Mouse (Mus musculus): ENCODE data around the gene Slc39a11. TPM values are rescaled to one million over a fixed set of nuclear protein-coding genes. Genes with fewer than 3 reads are reported as not detected.

The Slc39a11 gene
- total RNA-seq, 2 experiments from 2014 or later, result 12.4 to 13.3 TPM

DNA sequence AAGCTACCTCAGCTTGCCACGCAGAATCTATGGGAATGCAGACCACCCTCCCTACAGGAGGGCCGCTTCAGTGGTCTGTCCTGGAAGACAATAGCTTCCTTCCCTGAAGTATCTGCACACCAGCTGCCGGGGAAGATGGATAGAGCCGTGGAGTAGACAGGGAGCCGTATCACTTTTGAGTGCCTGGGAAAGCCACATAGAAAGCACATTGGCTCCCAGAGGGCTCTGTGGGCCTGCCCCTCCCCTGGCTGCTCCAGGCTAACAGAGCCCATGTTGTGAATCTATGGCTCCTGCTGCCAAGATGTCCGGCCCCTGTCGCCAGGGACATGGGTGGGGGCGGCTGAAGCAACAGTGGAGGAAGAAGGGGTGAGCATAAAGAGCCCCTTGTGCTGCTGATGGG is 355.4 kb downstream of the Slc39a11 start:
- H3K27ac ChIP-seq, result no peak overlapping the region
- intact Hi-C loops (cut with DNase I), result no loop called here
- TF ChIP-seq CTCF (IDR thresholded peaks at IDR 0.05), result no peak

DNA sequence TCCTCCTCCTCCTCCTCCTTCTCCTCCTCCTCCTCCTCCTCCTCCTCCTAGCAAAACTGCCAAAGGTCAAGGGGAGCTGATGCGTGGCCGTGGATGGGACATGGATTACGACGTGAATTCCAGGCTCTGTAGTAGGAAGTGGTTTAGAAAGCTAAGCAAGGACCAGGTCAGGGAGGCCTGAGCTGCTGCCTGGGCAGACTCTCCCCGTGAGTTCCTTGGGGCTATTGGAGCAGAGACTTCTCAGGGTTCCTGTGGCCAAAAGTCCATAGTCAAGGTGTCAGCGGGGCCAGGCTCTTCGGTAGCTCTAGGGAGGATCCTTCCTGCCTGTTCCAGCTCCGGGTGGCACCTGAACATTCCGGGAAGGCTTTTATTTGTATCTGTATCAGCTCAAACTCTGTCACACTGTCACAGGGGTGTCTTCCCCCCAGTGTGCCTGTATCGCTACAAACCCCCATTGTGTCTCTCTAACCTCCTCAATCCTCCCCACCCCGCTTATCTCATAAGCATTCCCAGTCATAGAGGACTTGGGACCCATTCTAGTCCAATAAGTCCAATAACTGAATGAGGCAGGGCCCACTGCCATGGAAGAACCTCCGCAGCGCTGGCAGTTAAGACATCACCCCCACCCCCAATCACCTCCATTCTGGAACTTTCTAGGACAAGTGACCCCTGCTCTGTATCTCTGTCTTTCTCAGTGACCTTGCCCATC is 356.8 kb downstream of the Slc39a11 start:
- no peak for TF ChIP-seq CTCF (IDR thresholded peaks at IDR 0.05)
- H3K4me3 ChIP-seq, result no peak overlapping the region
- intact Hi-C loops (cut with DNase I), result no loop called here
- no peak for DNase-seq (ENCODE audit: extremely low spot score in 1 of 2, low spot score in 2 of 2)
- H3K27ac ChIP-seq, result no peak overlapping the region

More for the DNA sequence above, 355.4 kb downstream of the Slc39a11 start:
- no peak overlapping the region for H3K4me3 ChIP-seq
- DNase-seq (ENCODE audit: extremely low spot score in 1 of 2, low spot score in 2 of 2), result peak in 1 of 2 experiments; percentile 27

DNA sequence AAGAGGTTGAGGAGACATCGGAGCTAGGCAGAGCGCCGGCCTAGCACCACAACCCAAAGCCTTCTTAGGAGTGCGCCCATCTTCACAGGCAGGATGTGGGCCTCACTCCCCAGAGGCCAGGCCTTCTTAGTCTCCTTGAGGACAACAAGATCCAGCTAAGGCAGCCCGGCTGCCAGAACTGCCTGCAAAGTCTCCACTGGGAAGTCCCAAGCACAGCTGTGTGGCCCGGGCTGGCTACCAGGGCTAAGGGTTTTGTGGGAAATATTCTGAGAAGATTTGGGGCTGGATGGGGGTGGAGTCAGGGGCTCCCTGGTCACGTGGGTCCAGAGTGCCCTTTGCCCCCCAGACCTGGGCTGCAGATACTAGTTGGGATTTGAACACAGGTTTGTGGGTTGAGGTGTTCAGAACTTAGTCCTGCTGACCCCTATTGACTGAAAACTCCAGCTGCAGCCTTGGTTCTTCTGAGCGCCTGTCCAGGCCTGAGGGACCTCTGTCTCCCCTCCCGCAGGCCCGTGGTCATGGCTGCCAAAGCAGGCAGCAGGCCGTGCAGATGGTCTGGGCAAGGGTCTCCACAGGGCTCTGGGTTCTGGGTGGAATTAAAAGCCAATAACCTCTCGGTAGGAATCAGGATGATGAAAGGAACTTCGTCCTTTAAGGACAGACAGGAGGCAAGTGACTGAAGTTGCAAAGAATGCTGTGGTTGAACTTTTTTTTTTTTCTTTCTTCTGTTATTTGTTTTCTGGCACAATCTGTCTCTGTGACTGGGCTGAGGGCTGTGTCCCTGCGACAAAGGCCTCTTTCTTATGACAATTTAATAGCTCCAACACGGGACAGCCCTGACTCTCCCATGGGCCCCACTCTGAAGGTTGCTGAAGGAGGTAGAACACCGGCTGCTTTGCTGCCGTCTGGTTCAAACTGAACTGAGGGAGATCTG is 357.8 kb downstream of the Slc39a11 start:
- intact Hi-C loops (cut with DNase I), result no loop called here
- TF ChIP-seq CTCF (IDR thresholded peaks at IDR 0.05), result no peak; the same call in 1 of the 2 replicates
- DNase-seq (ENCODE audit: extremely low spot score in 1 of 2, low spot score in 2 of 2), result no peak
- no peak overlapping the region for H3K4me3 ChIP-seq
- peak overlapping the region; percentile 38; the same call in 1 of the 2 replicates for H3K27ac ChIP-seq

DNA sequence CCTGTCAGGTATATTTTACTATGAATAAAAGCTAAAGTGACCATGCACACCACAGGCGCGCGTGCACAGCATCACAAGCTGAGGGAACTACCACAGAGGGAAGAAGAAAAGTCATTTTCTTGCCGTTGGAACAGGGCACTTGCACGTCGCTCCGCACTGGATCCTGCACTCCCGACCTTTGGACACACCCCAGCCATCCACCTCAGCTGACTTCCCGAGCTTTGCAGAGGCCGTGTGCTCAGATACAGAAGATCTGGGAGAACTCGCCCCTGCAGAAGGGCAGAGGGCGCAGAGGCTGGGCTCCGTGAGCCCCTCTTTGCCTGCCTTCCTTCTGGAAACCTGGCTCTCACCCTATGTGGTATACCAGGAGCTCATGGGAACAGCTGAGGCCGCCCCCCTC is 359.0 kb downstream of the Slc39a11 start:
- intact Hi-C loops (cut with DNase I), result no loop called here
- no peak for TF ChIP-seq CTCF (IDR thresholded peaks at IDR 0.05)
- no peak for DNase-seq (ENCODE audit: extremely low spot score in 1 of 2, low spot score in 2 of 2)
- H3K27ac ChIP-seq, result no peak overlapping the region
- no peak overlapping the region for H3K4me3 ChIP-seq

DNA sequence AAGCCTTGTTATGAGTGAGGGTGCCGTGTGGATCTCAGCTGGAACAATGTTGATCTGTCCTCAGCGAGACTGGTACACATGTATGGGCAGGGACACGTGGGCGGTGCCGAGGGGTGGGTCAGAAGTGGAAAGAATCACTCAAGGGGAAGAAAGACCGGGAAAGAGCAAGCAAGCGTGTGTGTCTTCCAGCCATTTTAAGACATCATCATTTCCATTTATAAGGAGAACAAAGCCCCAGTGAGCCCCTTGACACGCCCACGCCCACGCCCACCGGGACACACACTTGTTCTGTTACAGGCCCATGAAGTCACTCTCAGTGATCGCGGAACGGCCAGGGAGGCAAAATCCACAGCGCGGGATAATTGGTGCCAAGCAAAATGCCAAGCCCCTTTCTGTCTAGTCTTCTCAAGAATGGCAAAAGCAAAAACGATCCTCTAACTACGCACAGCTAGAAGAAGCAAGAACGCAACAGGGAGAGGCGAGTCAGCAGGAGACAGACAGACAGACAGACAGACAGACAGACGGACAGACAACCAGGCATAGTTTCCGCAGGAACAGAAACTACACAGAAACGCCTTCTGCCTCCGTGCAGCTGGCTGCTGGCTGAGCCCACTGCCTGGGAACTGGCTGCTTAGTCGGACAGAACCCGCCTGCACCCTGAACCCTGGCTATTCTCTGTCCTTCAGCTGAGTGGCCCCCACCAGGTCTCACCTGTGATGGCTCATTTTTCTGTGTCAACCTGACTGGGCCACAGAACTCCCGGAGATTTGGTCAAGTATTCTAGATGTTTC is 364.7 kb downstream of the Slc39a11 start:
- no peak for DNase-seq (ENCODE audit: extremely low spot score in 1 of 2, low spot score in 2 of 2)
- Histone ChIP-seq H3K4me3 (no peak overlapping the region), H3K27ac (no peak overlapping the region)
- intact Hi-C loops (cut with DNase I), result no loop called here
- TF ChIP-seq CTCF (IDR thresholded peaks at IDR 0.05), result no peak

DNA sequence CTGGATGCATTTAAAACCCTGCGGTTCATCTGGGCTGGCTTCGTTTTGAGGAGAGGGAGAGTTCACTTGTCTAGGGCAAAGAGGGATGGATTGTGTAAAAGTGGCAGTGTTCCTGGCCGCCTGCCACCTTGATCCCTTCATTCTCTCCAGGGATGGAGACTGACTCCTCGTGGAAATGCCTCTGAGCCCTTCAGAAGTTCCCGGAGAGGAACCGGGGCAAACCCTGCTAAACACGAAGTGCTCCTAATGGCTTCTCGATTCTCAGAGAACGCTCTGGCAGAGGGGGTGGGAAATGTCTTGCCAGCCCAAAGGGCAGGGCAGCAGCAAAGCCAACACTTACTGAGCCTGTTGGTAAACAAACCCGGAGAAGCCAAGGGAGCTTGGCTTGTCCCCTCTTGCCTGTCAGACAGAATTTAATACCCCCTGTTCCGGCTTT is 366.5 kb downstream of the Slc39a11 start:
- Histone ChIP-seq H3K27ac (no peak overlapping the region), H3K4me3 (no peak overlapping the region)
- DNase-seq (ENCODE audit: extremely low spot score in 1 of 2, low spot score in 2 of 2), result no peak
- intact Hi-C loops (cut with DNase I), result no loop called here
- no peak for TF ChIP-seq CTCF (IDR thresholded peaks at IDR 0.05)

DNA sequence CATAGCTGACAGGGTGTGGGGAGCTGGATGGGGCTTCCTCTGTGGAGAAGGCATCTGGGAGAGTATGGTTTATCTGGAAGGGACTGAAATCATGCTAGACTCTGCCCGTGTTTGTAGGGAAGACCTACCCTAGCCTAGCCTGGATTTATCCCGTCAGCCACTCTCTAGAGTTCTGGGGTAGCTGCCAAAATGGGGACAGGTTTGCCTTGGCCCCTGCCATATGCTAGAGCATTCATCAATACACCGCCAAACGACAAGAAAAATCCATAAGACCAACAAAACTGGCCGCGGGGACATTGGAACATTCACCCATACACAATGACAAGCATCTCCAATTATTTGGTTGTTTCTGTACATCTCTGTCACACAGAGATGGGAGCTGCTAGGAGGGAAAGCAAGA is 371.6 kb downstream of the Slc39a11 start:
- DNase-seq (ENCODE audit: extremely low spot score in 1 of 2, low spot score in 2 of 2), result no peak
- no peak overlapping the region for H3K27ac ChIP-seq
- no peak overlapping the region for H3K4me3 ChIP-seq
- no peak for TF ChIP-seq CTCF (IDR thresholded peaks at IDR 0.05)
- intact Hi-C loops (cut with DNase I), result no loop called here

DNA sequence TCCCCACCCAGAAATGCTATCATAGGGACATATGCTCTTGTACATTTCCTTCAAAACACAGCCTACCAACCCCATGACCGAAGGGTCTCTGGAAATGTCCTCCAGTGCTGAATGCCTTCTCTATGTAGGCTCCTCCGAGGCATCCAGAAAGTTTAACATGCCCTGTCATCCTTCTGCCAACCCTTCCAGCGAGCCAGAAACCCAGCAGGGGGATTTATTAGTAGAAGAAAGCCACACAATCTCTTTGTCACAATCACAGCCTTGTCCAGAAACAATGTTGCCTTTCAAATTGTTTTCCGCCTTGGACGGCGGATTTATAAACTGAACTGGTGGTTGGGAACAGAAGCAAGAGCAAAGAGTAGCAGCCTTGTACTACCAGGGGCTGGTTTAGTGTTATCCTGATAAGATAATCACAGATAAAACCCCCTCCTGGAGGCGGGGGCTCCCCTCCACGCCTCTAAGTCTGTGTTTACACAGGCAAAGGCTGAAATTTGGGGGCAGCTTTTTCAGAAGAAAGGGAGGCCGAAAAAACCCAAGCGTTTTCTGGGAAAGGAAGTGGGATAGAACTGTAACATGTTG is 372.8 kb downstream of the Slc39a11 start:
- Histone ChIP-seq H3K27ac (no peak overlapping the region), H3K4me3 (no peak overlapping the region)
- no peak for DNase-seq (ENCODE audit: extremely low spot score in 1 of 2, low spot score in 2 of 2)
- intact Hi-C loops (cut with DNase I), result no loop called here
- no peak for TF ChIP-seq CTCF (IDR thresholded peaks at IDR 0.05)

DNA sequence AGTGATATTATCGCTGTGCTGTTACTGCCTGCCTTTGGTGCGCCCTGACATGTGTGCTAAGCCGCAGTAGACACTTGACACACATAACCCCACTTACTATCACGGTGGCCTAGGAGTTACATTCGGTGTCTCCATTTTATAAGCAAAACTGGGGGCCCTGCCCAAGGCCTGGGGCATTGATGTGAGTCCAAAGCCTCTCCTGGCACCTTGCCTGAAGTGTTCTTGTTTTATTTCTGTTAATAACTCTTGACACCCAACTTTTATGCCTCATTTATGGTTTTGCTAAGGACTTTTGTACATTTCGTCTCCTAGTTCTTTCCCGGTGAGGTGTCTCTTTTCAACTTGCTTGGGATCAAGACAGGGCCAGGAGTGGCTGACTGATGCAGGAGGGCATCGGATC is 373.4 kb downstream of the Slc39a11 start:
- Histone ChIP-seq H3K27ac (no peak overlapping the region), H3K4me3 (no peak overlapping the region)
- TF ChIP-seq CTCF (IDR thresholded peaks at IDR 0.05), result no peak
- intact Hi-C loops (cut with DNase I), result no loop called here
- DNase-seq (ENCODE audit: extremely low spot score in 1 of 2, low spot score in 2 of 2), result no peak

DNA sequence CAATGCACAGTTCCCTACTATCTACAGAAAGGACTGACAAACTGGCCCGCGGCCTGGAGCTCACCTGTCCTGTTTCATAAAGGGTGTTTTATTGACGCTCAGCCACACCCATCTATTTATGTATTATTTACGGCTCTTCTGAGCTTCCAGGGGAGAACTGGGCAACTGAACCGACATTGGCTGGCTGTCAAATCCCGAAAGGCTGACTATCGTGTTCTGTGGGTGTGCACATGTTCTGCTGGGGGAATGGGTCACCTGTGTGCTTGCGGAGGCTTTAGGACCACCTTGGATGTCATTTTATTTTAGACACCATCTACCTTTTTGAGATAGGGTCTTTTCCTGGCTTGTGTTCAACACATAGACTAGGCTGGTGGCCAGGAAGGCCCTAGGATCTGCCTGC is 375.8 kb downstream of the Slc39a11 start:
- Histone ChIP-seq H3K27ac (no peak overlapping the region), H3K4me3 (no peak overlapping the region)
- DNase-seq (ENCODE audit: extremely low spot score in 1 of 2, low spot score in 2 of 2), result no peak
- intact Hi-C loops (cut with DNase I), result no loop called here
- no peak for TF ChIP-seq CTCF (IDR thresholded peaks at IDR 0.05)

DNA sequence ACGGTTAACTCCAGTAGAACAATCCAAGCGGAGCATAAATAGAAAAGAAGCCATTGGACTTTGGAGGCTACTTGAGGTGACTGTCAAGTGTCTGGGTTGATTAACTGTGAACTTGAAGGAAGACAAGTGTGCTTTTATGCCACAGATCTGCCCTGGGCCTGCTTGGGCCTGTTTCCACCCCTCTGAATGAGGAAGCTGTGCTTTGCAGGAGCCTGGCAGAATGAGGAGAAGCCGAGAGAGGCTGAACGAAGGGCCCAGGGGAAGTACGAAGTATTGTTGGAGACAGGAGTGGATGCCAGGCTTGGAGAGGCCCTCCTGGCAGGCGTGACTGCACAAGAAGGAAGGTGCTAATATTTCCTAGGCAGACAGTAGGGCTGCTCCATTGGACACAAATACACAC is 378.0 kb downstream of the Slc39a11 start:
- no peak for DNase-seq (ENCODE audit: extremely low spot score in 1 of 2, low spot score in 2 of 2)
- TF ChIP-seq CTCF (IDR thresholded peaks at IDR 0.05), result no peak
- Histone ChIP-seq H3K4me3 (no peak overlapping the region), H3K27ac (no peak overlapping the region)
- intact Hi-C loops (cut with DNase I), result no loop called here
